Mouse (Mus musculus) right cerebral cortex, postnatal 4 days (tissue): ENCODE measurements at regions not wholly inside any gene's neighbourhood (a gene's known extent, or its start where the extent isn't known, plus 50 kb on each side); places are given as distances from the start of the nearest gene placed in this dataset.

Source experiments
- DNase-seq: peaks from one replicate; pipeline ENCODE4 v3.0.0-alpha.2; 2022

- DNase-seq, result no peak
Measured at GRCm38 (mm10) chr14:60439106-60439505, 66.0 kb downstream of the Amer2 start.

GRCm38 (mm10) chr14:60443821-60444551 is 70.9 kb downstream of the Amer2 start:
- DNase-seq, result no peak

GRCm38 (mm10) chr14:60444552-60444937 is 71.5 kb downstream of the Amer2 start:
- no peak for DNase-seq

GRCm38 (mm10) chr14:60446037-60446436 is 73.0 kb downstream of the Amer2 start:
- DNase-seq, result no peak

GRCm38 (mm10) chr14:60451216-60451615 is 78.2 kb downstream of the Amer2 start:
- no peak for DNase-seq

GRCm38 (mm10) chr14:60451684-60452083 is 78.6 kb downstream of the Amer2 start:
- peak; percentile 38 for DNase-seq

- no peak for DNase-seq
Measured at GRCm38 (mm10) chr14:60456767-60457166, 83.7 kb downstream of the Amer2 start.

- DNase-seq, result peak; percentile 65
Measured at GRCm38 (mm10) chr14:60484996-60485888, 112.2 kb downstream of the Amer2 start.

GRCm38 (mm10) chr14:60485889-60486274 is 112.8 kb downstream of the Amer2 start:
- DNase-seq, result no peak

- no peak for DNase-seq
Measured at GRCm38 (mm10) chr14:60486278-60486935, 113.3 kb downstream of the Amer2 start.

GRCm38 (mm10) chr14:60489111-60489510 is 116.1 kb downstream of the Amer2 start:
- no peak for DNase-seq

- no peak for DNase-seq
Measured at GRCm38 (mm10) chr14:60490886-60491285, 117.8 kb downstream of the Amer2 start.

GRCm38 (mm10) chr14:60495441-60495840 is 122.4 kb downstream of the Amer2 start:
- DNase-seq, result no peak

GRCm38 (mm10) chr14:60502552-60502951 is 129.5 kb downstream of the Amer2 start:
- DNase-seq, result no peak

GRCm38 (mm10) chr14:60505066-60505465 is 128.7 kb upstream of the Spata13 start:
- no peak for DNase-seq

GRCm38 (mm10) chr14:60506296-60506695 is 127.5 kb upstream of the Spata13 start:
- DNase-seq, result no peak

- peak; percentile 56 for DNase-seq
Measured at GRCm38 (mm10) chr14:60513560-60513959, 120.2 kb upstream of the Spata13 start.

- no peak for DNase-seq
Measured at GRCm38 (mm10) chr14:60515094-60515786, 118.6 kb upstream of the Spata13 start.

- DNase-seq, result no peak
Measured at GRCm38 (mm10) chr14:60517891-60518290, 115.9 kb upstream of the Spata13 start.

GRCm38 (mm10) chr14:60523010-60523409 is 110.8 kb upstream of the Spata13 start:
- no peak for DNase-seq

GRCm38 (mm10) chr14:60524869-60525268 is 108.9 kb upstream of the Spata13 start:
- DNase-seq, result no peak

- DNase-seq, result peak; percentile 67
Measured at GRCm38 (mm10) chr14:60525284-60525962, 108.4 kb upstream of the Spata13 start.
